Mouse (Mus musculus): ENCODE data around the gene Nudt14. TPM values are rescaled to one million over a fixed set of nuclear protein-coding genes. Genes with fewer than 3 reads are reported as not detected.

Gene Nudt14
- total RNA-seq, 1 experiment = 21.9 TPM

- in situ Hi-C loops (cut with MboI; ENCODE audit: low sequenced_read_pairs in 2 of 2, unreplicated experiment in 2 of 2) = no loop called here
- Histone ChIP-seq H3K4me3 (ENCODE audit: insufficient read depth in 1 of 2, low read depth in 1 of 2, low read length in 2 of 2, poor library complexity in 1 of 2, severe bottlenecking in 1 of 2) (no peak overlapping the region), H3K4me1 (ENCODE audit: control insufficient read depth in 2 of 2, insufficient read depth in 2 of 2, low read length in 2 of 2, poor library complexity in 1 of 2) (peaks cover 2 to 10% of the 10 kb centered on the region in 2 experiments; a peak in 1 of 4 replicates), H3K36me3 (ENCODE audit: control insufficient read depth, insufficient read depth, low read length, poor library complexity, severe bottlenecking) (no peaks in the 10 kb centered on the region), H3K9ac (ENCODE audit: insufficient read depth, low read depth, low read length, poor library complexity, severe bottlenecking) (no peak overlapping the region), H3K9me3 (ENCODE audit: control insufficient read depth, insufficient read depth, low read depth, low read length) (no peaks in the 10 kb centered on the region), H3K27ac (ENCODE audit: insufficient read depth, low read depth, low read length, poor library complexity, severe bottlenecking) (no peak overlapping the region)
- TF ChIP-seq HCFC1 (IDR thresholded peaks at IDR 0.05; ENCODE audit: borderline replicate concordance, insufficient read depth, low read length) (no peak), ZC3H11A (IDR thresholded peaks at IDR 0.05; ENCODE audit: borderline replicate concordance, low read depth, low read length) (no peak), CHD2 (IDR thresholded peaks at IDR 0.05; ENCODE audit: low read depth, low read length) (no peak), ZNF384 (IDR thresholded peaks at IDR 0.05; ENCODE audit: low read depth, low read length) (no peak), MAFK (IDR thresholded peaks at IDR 0.05; ENCODE audit: insufficient read depth, low read depth, low read length) (no peak)
- no peak for DNase-seq (ENCODE audit: low read depth, low spot score)
Observed at GRCm38 (mm10) chr12:112940238-112940637, 1.7 kb downstream of the Nudt14 start.

GRCm38 (mm10) chr12:112938873-112939565 is 2.9 kb downstream of the Nudt14 start:
- DNase-seq (ENCODE audit: low read depth, low spot score) = no peak
- H3K27ac ChIP-seq (ENCODE audit: insufficient read depth, low read depth, low read length, poor library complexity, severe bottlenecking) = no peak overlapping the region
- in situ Hi-C loops (cut with MboI; ENCODE audit: low sequenced_read_pairs in 2 of 2, unreplicated experiment in 2 of 2) = no loop called here
- no peak for TF ChIP-seq ZC3H11A (IDR thresholded peaks at IDR 0.05; ENCODE audit: borderline replicate concordance, low read depth, low read length)
- TF ChIP-seq CHD2 (IDR thresholded peaks at IDR 0.05; ENCODE audit: low read depth, low read length) = no peak
- no peak for TF ChIP-seq MAFK (IDR thresholded peaks at IDR 0.05; ENCODE audit: insufficient read depth, low read depth, low read length)
- no peak for TF ChIP-seq ZNF384 (IDR thresholded peaks at IDR 0.05; ENCODE audit: low read depth, low read length)
- TF ChIP-seq HCFC1 (IDR thresholded peaks at IDR 0.05; ENCODE audit: borderline replicate concordance, insufficient read depth, low read length) = no peak
- H3K36me3 ChIP-seq (ENCODE audit: control insufficient read depth, insufficient read depth, low read length, poor library complexity, severe bottlenecking) = no peaks in the 10 kb centered on the region
- no peaks in the 10 kb centered on the region for H3K9me3 ChIP-seq (ENCODE audit: control insufficient read depth, insufficient read depth, low read depth, low read length)
- peaks cover 2 to 10% of the 10 kb centered on the region in 2 experiments; a peak in 1 of 4 replicates for H3K4me1 ChIP-seq (ENCODE audit: control insufficient read depth in 2 of 2, insufficient read depth in 2 of 2, low read length in 2 of 2, poor library complexity in 1 of 2)
- no peak overlapping the region for H3K4me3 ChIP-seq (ENCODE audit: insufficient read depth in 1 of 2, low read depth in 1 of 2, low read length in 2 of 2, poor library complexity in 1 of 2, severe bottlenecking in 1 of 2)
- no peak overlapping the region for H3K9ac ChIP-seq (ENCODE audit: insufficient read depth, low read depth, low read length, poor library complexity, severe bottlenecking)

- H3K36me3 ChIP-seq (ENCODE audit: control insufficient read depth, insufficient read depth, low read length, poor library complexity, severe bottlenecking) = no peaks in the 10 kb centered on the region
- TF ChIP-seq HCFC1 (IDR thresholded peaks at IDR 0.05; ENCODE audit: borderline replicate concordance, insufficient read depth, low read length) = no peak
- TF ChIP-seq CHD2 (IDR thresholded peaks at IDR 0.05; ENCODE audit: low read depth, low read length) = no peak
- TF ChIP-seq ZC3H11A (IDR thresholded peaks at IDR 0.05; ENCODE audit: borderline replicate concordance, low read depth, low read length) = no peak
- TF ChIP-seq MAFK (IDR thresholded peaks at IDR 0.05; ENCODE audit: insufficient read depth, low read depth, low read length) = no peak
- TF ChIP-seq ZNF384 (IDR thresholded peaks at IDR 0.05; ENCODE audit: low read depth, low read length) = no peak
- H3K4me1 ChIP-seq (ENCODE audit: control insufficient read depth in 2 of 2, insufficient read depth in 2 of 2, low read length in 2 of 2, poor library complexity in 1 of 2) = peaks cover 2 to 10% of the 10 kb centered on the region in 2 experiments; a peak in 1 of 4 replicates
- in situ Hi-C loops (cut with MboI; ENCODE audit: low sequenced_read_pairs in 2 of 2, unreplicated experiment in 2 of 2) = no loop called here
- no peak overlapping the region for H3K9ac ChIP-seq (ENCODE audit: insufficient read depth, low read depth, low read length, poor library complexity, severe bottlenecking)
- no peak overlapping the region for H3K27ac ChIP-seq (ENCODE audit: insufficient read depth, low read depth, low read length, poor library complexity, severe bottlenecking)
- H3K9me3 ChIP-seq (ENCODE audit: control insufficient read depth, insufficient read depth, low read depth, low read length) = no peaks in the 10 kb centered on the region
- H3K4me3 ChIP-seq (ENCODE audit: insufficient read depth in 1 of 2, low read depth in 1 of 2, low read length in 2 of 2, poor library complexity in 1 of 2, severe bottlenecking in 1 of 2) = no peak overlapping the region
- DNase-seq (ENCODE audit: low read depth, low spot score) = no peak
Observed at GRCm38 (mm10) chr12:112938366-112938765, 3.6 kb downstream of the Nudt14 start.

GRCm38 (mm10) chr12:112937906-112938305 is 4.0 kb downstream of the Nudt14 start:
- no peak overlapping the region for H3K4me3 ChIP-seq (ENCODE audit: insufficient read depth in 1 of 2, low read depth in 1 of 2, low read length in 2 of 2, poor library complexity in 1 of 2, severe bottlenecking in 1 of 2)
- H3K9ac ChIP-seq (ENCODE audit: insufficient read depth, low read depth, low read length, poor library complexity, severe bottlenecking) = no peak overlapping the region
- no peak for TF ChIP-seq HCFC1 (IDR thresholded peaks at IDR 0.05; ENCODE audit: borderline replicate concordance, insufficient read depth, low read length)
- no peak for TF ChIP-seq CHD2 (IDR thresholded peaks at IDR 0.05; ENCODE audit: low read depth, low read length)
- TF ChIP-seq MAFK (IDR thresholded peaks at IDR 0.05; ENCODE audit: insufficient read depth, low read depth, low read length) = no peak
- no peak for TF ChIP-seq ZC3H11A (IDR thresholded peaks at IDR 0.05; ENCODE audit: borderline replicate concordance, low read depth, low read length)
- no peaks in the 10 kb centered on the region for H3K36me3 ChIP-seq (ENCODE audit: control insufficient read depth, insufficient read depth, low read length, poor library complexity, severe bottlenecking)
- no peaks in the 10 kb centered on the region for H3K9me3 ChIP-seq (ENCODE audit: control insufficient read depth, insufficient read depth, low read depth, low read length)
- in situ Hi-C loops (cut with MboI; ENCODE audit: low sequenced_read_pairs in 2 of 2, unreplicated experiment in 2 of 2) = no loop called here
- no peak for DNase-seq (ENCODE audit: low read depth, low spot score)
- H3K27ac ChIP-seq (ENCODE audit: insufficient read depth, low read depth, low read length, poor library complexity, severe bottlenecking) = no peak overlapping the region
- H3K4me1 ChIP-seq (ENCODE audit: control insufficient read depth in 2 of 2, insufficient read depth in 2 of 2, low read length in 2 of 2, poor library complexity in 1 of 2) = peaks cover 2 to 10% of the 10 kb centered on the region in 2 experiments; a peak in 1 of 4 replicates

Measured in ES-E14 (cell line).